Comparison of ENCODE assay signal across 11 mouse cellular contexts in genomic region chr7:29313051-29313450, GRCm38 (mm10). TPM values are rescaled to one million over a fixed set of nuclear protein-coding genes. Genes with fewer than 3 reads are reported as not detected.
DNase-seq lines count a peak whose midpoint lies in the region; TF ChIP-seq lines count a peak whose summit lies in the region.
"Had no signal": no experiment of that assay in that cellular context is flagged by ENCODE, and none has a peak within 500 bp of the region (broad histone marks: within the 10 kb centered on the region; RNA-seq: fewer than 3 reads in every experiment).

No protein-coding gene starts in this region.

- no peak for TF ChIP-seq POLR2A in kidney, adult 2 months (IDR thresholded peaks at IDR 0.05; ENCODE audit: low read depth, low read length)

- peak overlapping the region; percentile 66 for H3K27ac ChIP-seq in limb, embryonic 10.5 days
- no peak overlapping the region for H3K27ac ChIP-seq in kidney, adult 2 months (ENCODE audit: insufficient read depth, low read depth, low read length)

- peaks cover 52% of the 10 kb centered on the region for H3K36me3 ChIP-seq in limb, embryonic 10.5 days
- H3K36me3 ChIP-seq in kidney, adult 2 months (ENCODE audit: control insufficient read depth, insufficient read depth, low read length), result no peaks in the 10 kb centered on the region

- TF ChIP-seq CTCF in kidney, adult 2 months (conservative IDR thresholded peaks at IDR 0.05; ENCODE audit: insufficient read depth, insufficient read length, low read depth, low read length), result no peak

- H3K4me1 ChIP-seq in limb, embryonic 10.5 days, result peaks cover 75% of the 10 kb centered on the region
- 0 out of 2 replicates have a peak, but pooled peaks cover 2% of the 10 kb centered on the region for H3K4me1 ChIP-seq in kidney, adult 2 months (ENCODE audit: control insufficient read depth, insufficient read depth, low read length)

- H3K4me3 ChIP-seq in limb, embryonic 10.5 days, result peak overlapping the region; percentile 20; the same call in 1 of the 2 replicates
- no peak overlapping the region for H3K4me3 ChIP-seq in kidney, adult 2 months (ENCODE audit: insufficient read depth, low read depth, low read length)
- H3K4me3 ChIP-seq: erythroblast, embryonic 14.5 days had no signal

- no peaks in the 10 kb centered on the region for H3K9me3 ChIP-seq in limb, embryonic 10.5 days (replicated peaks)

- 0 out of 2 replicates have a peak, but pooled peaks cover 9% of the 10 kb centered on the region for H3K27me3 ChIP-seq in limb, embryonic 10.5 days (ENCODE audit: low read depth, poor library complexity, severe bottlenecking)
- H3K27me3 ChIP-seq in kidney, adult 2 months (replicated peaks; ENCODE audit: control insufficient read depth, insufficient read depth, low read length), result no peaks in the 10 kb centered on the region

- WGBS in limb, embryonic 10.5 days, result 29% methylated on average over 9 of the region's 9 CpGs
- WGBS in kidney, adult 2 months, result 18% methylated on average over 9 of the region's 9 CpGs

- DNase-seq in layer of hippocampus, adult 18-20 months (ENCODE audit: low spot score in 2 of 2), result peak; percentile 66 to 78
- no peak for DNase-seq in layer of hippocampus, adult 11-12 months (ENCODE audit: low spot score)
- peak; percentile 44 for DNase-seq in thymus, postnatal 4 days
- DNase-seq in thymus, postnatal 25 days, result no peak
- DNase-seq in limb, embryonic 10.5 days (ENCODE audit: low spot score), result peak; percentile 40
- peak; percentile 62 to 74 for DNase-seq in right cerebral cortex, postnatal 36 days (ENCODE audit: low spot score in 2 of 2)
- DNase-seq in kidney, adult 2 months, result no peak
- no peak for DNase-seq in thymus, adult 18-20 months
- DNase-seq: kidney, adult 11 months had no signal

RNA-seq across cellular contexts. Expression of gene Dpf1, which starts 9.3 kb away (rescaled TPM):
- 100 to 1,000 TPM; 105 to 112 TPM for total RNA-seq in layer of hippocampus, adult 18-20 months (2021)
- 24.0 and 32.9 TPM in 2 replicates for polyA plus RNA-seq in limb, embryonic 10.5 days (2016; fragmentation: Nextera tagmentation; extraction: Ambion mirVana)
- 0.07 and 0.11 TPM in 2 replicates for polyA plus RNA-seq in kidney, adult 2 months (2012; rRNA removed)
- total RNA-seq: liver, adult 2 months had no signal

RNA-seq across cellular contexts. Expression of gene Ppp1r14a, which starts 23.9 kb away (rescaled TPM):
- total RNA-seq in layer of hippocampus, adult 18-20 months (2021), result 10 to 100 TPM; 28.1 to 31.3 TPM
- polyA plus RNA-seq in limb, embryonic 10.5 days (2016; fragmentation: Nextera tagmentation; extraction: Ambion mirVana), result 5.4 and 6.1 TPM in 2 replicates
- 12.3 and 16.1 TPM in 2 replicates for polyA plus RNA-seq in kidney, adult 2 months (2012; rRNA removed)

RNA-seq across cellular contexts. Expression of gene Spint2, which starts 31.3 kb away (rescaled TPM):
- total RNA-seq in layer of hippocampus, adult 18-20 months (2021), result 10 to 100 TPM; 21.9 to 26.1 TPM
- polyA plus RNA-seq in limb, embryonic 10.5 days (2016; fragmentation: Nextera tagmentation; extraction: Ambion mirVana), result 58.8 and 71.8 TPM in 2 replicates
- polyA plus RNA-seq in kidney, adult 2 months (2012; rRNA removed), result 421 and 474 TPM in 2 replicates

Comparison
In these comparisons a context has a peak if more than half of its experiments do, and no peak if none do; other contexts are left out.
1. DNase-seq: peak in layer of hippocampus, adult 18-20 months (2 of 2), thymus, postnatal 4 days (single experiment), limb, embryonic 10.5 days (single experiment) and right cerebral cortex, postnatal 36 days (2 of 2); none in layer of hippocampus, adult 11-12 months (single experiment), thymus, postnatal 25 days (single experiment), kidney, adult 2 months (single experiment) and thymus, adult 18-20 months (0 of 2).
2. RNA of gene Dpf1, which starts 9.3 kb away (polyA plus RNA-seq): 24.0 to 32.9 TPM in limb, embryonic 10.5 days; 0.07 to 0.11 TPM in kidney, adult 2 months; every median in the first group is over 10 times any median in the second.